Mouse (Mus musculus) cerebellum, adult 2 months (tissue): ENCODE measurements around the gene Rangrf.

Source experiments
- CTCF ChIP-seq: fragments of 200-500 bp; IDR thresholded peaks from 2 replicates; pipeline ENCODE4 v1.5.1; 2011; ENCODE audit warnings: low read depth, mild to moderate bottlenecking, control low read depth, low read length, moderate library complexity, borderline replicate concordance; ENCODE audit not compliant: insufficient read depth
- POLR2A ChIP-seq: fragments of 200-500 bp; IDR thresholded peaks from 2 replicates; pipeline ENCODE4 v1.6.1; 2011; ENCODE audit warnings: low read length, control low read depth, borderline replicate concordance; ENCODE audit not compliant: insufficient read depth

- TF ChIP-seq POLR2A (no peak), CTCF (no peak)
Measured at GRCm38 (mm10) chr11:69009508-69009907, 34.5 kb upstream of the Rangrf start.
